Mouse (Mus musculus) testis, adult 2 months (tissue): ENCODE measurements at regions not wholly inside any gene's neighbourhood (a gene's known extent, or its start where the extent isn't known, plus 50 kb on each side); places are given as distances from the start of the nearest gene placed in this dataset.

Source experiments
- CTCF ChIP-seq: fragments of 200-500 bp; IDR thresholded peaks from 2 replicates; pipeline ENCODE4 v1.5.1; 2012; ENCODE audit warnings: low read depth, mild to moderate bottlenecking, inconsistent platforms, low read length, moderate library complexity; ENCODE audit not compliant: control insufficient read depth, insufficient read depth, insufficient replicate concordance
- POLR2A ChIP-seq: fragments of 200-500 bp; IDR thresholded peaks from 2 replicates; pipeline ENCODE4 v1.6.1; 2012; ENCODE audit warnings: low read depth, mild to moderate bottlenecking, inconsistent platforms, low read length, moderate library complexity; ENCODE audit not compliant: control insufficient read depth

DNA sequence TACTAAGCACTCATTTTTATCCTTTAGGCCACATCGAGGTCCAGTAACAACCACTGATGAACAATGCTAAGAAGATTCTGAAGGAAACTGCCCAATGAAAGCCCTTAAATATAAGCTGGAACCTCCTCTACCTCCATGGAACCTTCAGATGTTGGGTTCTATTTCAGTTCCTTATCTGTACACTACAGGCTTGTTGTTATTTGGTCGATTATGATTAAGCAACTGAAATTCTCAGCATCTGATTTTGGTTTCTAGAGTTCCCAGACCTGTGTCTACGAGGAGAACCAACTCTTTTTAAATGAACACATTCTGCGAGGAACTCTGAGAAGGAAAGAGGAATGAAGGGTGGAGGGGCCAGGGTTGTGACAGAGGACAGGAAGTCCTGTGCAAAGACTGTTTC, 253.5 kb downstream of the Ndfip2 start:
- TF ChIP-seq CTCF (no peak), POLR2A (no peak)
